Mouse (Mus musculus) regulatory T cell (primary cell): ENCODE results near the gene Gm20388.

Source experiments
- in situ Hi-C: fragments of 300-600 bp; cut with MboI, MseI; formaldehyde crosslinking; loops from one replicate; pipeline ENCODE4 v1.15.1; 2025; ENCODE audit warnings: high pct_unique_total_duplicates

The Gm20388 gene

DNA sequence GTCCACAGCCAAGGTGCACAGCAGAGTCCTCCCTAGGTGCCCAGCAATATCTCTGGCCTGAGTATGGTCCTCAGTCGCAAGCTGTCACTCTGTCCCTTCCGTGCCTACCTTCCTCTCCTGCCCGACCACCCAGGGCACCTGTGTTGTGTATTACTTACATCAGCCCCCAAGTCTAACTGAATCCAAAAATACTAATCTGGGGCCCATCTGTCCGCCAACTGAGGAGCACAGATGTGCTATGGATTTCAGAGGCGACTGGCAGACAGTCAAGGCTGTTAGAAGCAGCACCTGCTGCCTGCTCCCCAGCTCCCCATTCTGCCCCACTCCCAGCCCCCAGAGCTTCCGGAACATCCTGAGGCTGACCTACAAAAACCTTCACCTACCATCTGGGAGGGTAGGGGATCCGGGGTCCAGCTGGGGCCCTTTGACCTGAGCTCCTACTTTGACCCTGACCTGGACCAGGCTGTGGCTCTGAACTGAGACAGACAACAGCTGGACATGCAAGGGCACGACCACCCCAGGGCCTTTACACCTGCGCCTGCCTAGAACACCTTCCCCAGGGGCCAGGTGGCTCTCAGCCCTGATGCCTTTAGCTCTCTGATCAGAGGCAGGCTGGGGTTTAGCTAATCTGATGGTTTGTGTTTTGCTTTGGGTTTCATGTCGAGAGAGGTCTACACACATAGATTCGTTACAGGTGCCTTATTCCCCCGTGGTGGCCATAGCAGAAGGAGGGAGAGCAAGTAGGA lies 2801.9 kb downstream of the Gm20388 start:
- in situ Hi-C loops, result no loop called here

DNA sequence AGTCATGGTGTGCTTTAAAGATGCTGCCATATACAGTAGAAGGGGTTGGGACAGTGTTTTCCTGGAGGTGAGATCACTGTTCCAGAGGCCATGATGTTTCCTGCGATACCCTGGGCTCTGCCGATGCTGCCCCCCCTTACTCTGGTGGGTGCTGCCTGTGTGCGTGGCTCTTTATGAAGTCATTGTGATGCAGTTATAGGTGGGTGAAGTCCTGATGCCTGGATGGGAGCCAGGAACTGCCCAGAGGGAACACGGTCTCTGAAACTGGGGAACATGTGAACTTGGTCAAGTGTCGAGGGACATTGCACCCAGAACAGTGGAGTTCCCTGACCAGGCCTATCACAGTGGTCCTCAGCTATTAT lies 2802.5 kb downstream of the Gm20388 start:
- in situ Hi-C loops, result no loop called here

GRCm38 (mm10) chr8:122716566-122716965 lies 2805.9 kb downstream of the Gm20388 start:
- in situ Hi-C loops, result no loop called here

- in situ Hi-C loops, result no loop called here
These were observed 2807.3 kb downstream of the Gm20388 start for GRCm38 (mm10) chr8:122717869-122718509.

- in situ Hi-C loops, result no loop called here
These were observed 2808.3 kb downstream of the Gm20388 start for GRCm38 (mm10) chr8:122718711-122719499.

DNA sequence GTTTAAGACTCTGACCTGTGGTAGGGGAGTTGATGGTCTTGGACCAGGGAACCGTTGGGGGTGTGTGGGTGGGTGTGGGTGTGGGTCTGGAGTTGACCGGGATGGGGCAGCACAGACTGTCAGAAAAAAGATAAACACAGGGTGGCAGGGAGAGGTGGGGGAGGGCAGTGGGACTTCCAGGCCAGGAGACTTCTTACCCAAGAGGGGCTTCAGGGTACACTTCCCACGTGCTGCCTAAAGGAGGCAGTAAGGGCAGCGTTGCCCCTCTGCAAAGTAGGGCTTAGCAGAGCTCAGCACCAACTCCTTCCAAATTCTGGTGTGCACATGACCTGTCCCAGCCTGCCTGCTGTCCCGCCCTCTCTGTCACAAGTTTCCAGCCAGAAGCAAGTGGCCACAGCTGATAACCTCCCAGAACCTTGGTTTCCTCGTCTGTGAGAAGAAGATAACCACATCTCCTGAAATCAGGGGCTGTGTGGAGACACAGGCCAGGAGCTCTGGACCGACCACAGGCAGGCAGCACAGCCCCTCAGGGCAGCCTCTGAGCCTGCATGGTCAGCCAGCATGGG lies 2808.9 kb downstream of the Gm20388 start:
- in situ Hi-C loops, result loop anchor here (5.0 kb wide), 1 partner anchor 38 kb away; no protein-coding TSS in a partner anchor

DNA sequence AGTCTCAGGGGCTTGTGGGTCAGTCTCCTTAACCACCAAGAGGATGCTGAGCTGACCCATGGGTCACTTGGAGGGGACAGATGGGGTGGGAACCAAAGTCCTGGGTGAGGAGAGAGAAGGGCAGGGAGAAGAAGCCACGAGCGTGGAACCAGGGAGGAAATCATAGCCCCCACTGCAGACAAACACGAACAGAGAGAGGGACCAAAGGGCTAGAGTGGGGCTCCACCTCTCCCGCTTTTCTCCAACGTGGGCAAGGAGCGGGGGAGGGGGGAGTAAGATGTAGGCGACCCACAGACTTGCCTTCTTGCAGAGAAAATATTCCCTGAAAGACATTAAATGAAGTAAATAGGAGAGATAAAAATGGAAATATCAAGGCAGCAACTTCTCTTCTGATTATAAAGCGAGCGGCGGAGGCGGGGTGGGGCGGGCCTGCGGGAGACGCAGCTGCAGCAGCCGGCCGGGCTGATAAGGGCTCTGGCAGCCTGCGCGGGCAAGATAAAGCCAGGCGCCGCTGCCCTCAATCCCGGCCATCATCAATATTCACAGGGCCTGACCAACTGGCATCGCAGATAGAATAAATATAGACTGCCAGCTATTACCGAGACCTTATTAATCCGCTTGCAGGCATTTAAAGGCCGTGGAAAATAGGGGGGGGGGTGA lies 2809.6 kb downstream of the Gm20388 start:
- in situ Hi-C loops, result loop anchor here (5.0 kb wide), 1 partner anchor 37 kb away; no protein-coding TSS in a partner anchor

DNA sequence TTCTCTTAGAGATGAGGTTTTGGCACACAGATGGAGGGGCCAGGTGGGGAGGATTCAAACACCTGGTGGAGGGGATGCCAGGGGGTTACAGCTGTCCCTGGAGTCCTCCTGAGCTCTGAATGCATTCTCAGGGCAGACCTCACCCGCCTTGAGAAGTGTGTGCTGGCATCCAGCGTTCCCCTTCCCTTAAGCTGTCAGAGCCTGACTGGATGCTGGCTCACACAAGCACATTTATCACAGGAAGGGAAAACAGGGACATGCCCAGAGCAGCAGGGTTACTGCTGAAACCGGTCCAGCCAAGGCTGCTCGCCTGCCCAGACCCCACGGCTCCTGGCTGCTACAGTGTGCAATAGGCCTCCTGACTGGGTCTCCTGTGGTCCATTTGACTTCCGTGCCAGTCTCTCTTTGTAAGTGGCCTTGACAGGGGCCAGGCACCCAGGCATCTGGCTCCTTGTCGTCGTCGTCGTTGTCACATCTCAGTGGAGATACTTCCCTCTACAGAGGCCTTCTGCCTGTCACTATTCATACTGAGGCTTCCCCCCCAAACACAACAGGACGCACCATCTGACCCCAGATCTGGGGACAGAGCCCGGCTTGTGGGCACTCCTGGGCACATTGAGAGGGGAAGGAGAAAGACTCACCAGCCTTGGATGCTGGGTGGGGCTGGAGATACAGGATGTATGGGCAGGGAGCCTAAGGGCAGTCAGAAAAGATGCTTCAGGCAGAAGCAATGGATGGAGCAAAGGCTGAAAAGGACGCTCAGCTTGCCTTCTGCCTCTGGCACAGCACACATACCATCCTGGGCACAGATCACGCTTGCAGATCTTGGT lies 2810.4 kb downstream of the Gm20388 start:
- in situ Hi-C loops, result loop anchor here (5.0 kb wide), 1 partner anchor 36 kb away; no protein-coding TSS in a partner anchor

GRCm38 (mm10) chr8:122725187-122725586 lies 2814.5 kb downstream of the Gm20388 start:
- in situ Hi-C loops, result no loop called here

DNA sequence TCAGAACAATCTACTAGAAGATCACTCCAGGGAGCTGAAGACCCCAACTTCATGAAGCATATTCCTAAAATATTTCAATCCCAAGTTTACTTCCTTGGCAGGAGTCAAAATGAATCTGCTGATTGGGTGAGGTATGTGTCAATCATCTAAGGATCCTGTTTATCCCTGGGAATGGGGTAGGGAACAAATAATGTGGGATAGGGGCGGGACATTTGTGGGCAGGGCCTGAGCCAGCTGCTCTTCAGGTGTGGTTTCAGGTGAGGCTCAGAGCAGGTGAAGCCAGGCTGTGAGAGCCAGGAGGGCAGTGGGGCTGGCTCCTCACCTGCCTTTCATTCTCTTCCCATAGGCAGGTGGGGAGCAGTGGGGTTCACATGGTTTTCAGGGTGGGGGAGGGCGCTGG lies 2816.1 kb downstream of the Gm20388 start:
- in situ Hi-C loops, result no loop called here

GRCm38 (mm10) chr8:122727412-122727811 lies 2816.8 kb downstream of the Gm20388 start:
- in situ Hi-C loops, result no loop called here

DNA sequence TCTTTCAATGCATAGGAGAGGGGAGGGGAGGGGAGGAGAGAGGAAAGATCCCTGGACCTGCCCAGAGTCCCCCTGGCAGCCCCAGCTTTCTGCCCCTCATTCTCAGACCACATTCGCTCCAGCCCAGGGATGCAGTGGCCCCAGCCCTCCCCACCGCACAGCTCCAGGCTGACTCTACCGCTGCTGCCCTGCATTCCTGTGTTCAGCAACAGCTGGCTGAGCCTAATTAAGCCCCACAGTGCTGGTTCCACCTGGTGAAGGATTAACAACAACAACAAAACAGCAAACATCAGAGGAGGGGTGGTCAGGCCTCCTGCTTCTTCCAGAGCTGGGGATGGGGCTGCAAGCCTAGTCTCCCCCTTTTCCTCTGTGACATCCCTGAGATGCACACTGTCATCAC lies 2818.0 kb downstream of the Gm20388 start:
- in situ Hi-C loops, result no loop called here

- in situ Hi-C loops, result no loop called here
These were observed 2824.5 kb downstream of the Gm20388 start for GRCm38 (mm10) chr8:122735110-122735509.

DNA sequence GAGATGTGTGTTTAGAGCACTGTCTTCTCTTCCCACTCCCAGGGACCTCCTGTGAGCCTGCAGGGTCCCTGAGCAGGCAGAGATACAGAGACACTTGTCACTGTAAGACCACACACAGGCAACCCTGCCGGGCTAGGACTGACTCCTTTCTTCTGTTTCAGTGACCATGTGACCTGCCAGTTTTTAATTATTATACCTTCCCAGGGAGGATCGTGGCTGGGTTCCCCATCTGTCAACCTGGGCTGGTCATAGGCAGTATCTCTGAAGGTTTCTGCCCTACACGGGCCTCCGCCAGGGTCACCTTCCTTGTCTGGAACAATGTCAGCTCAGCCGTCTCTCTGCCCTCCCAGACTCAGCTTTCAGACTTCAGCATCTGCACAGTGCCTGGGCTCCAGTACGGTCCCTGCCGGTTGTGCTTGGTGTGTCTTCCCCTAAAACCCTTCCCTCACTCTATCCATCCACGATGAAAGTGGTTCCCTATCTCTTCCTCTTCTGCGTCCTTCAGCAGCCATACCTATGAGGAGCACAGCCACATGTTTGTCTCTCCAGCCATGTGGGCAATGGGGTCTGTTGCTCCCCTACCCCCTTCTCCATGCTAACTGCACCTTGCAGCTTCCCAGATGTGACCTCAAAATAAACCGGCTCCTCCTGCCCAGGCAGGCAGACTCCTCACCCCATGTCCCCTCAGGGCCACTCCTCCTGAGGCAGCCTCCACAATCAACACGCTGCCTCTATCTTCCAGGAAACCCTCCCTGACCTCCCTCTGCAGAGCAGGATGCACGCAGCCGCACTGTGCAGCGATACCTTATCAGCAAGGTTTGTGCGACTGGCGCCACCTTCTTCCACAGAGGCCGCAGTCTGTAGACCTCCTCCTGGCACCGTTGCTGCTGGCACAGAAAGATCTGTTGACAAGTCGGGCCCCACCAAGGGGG lies 2825.2 kb downstream of the Gm20388 start:
- in situ Hi-C loops, result no loop called here

- in situ Hi-C loops, result no loop called here
These were observed 2826.0 kb downstream of the Gm20388 start for GRCm38 (mm10) chr8:122736623-122737022.

GRCm38 (mm10) chr8:122737071-122737470 lies 2826.4 kb downstream of the Gm20388 start:
- in situ Hi-C loops, result no loop called here

- in situ Hi-C loops, result no loop called here
These were observed 2827.2 kb downstream of the Gm20388 start for GRCm38 (mm10) chr8:122737886-122738285.

- in situ Hi-C loops, result no loop called here
These were observed 2828.6 kb downstream of the Gm20388 start for GRCm38 (mm10) chr8:122739102-122739725.

GRCm38 (mm10) chr8:122742471-122742870 lies 2831.8 kb downstream of the Gm20388 start:
- in situ Hi-C loops, result loop anchor here (10.0 kb wide), 1 partner anchor 1632 kb away; no protein-coding TSS in a partner anchor
